Mouse (Mus musculus) liver, embryonic 13.5 days (tissue): ENCODE measurements around the gene Olfr726. TPM values are rescaled to one million over a fixed set of nuclear protein-coding genes. Genes with fewer than 3 reads are reported as not detected.
A peak's percentile ranks its signal among the peaks of the same experiment; 100 is the strongest.

ENCODE experiments used
- ATAC-seq: fragments of 200-750 bp; cut with Nextera tagmentation; 2 replicates; pipeline ENCODE4 v1.8.0; 2017; ENCODE audit warnings: low read depth, mild to moderate bottlenecking, moderate number of reproducible peaks, moderate library complexity
- DNase-seq: peaks from one replicate; pipeline ENCODE4 v3.0.0; 2022
- H3K27ac ChIP-seq: fragments of 300-500 bp; sonication (generic); 2 replicates; pipeline ENCODE4 v1.5.1; 2015; ENCODE audit warnings: moderate library complexity, mild to moderate bottlenecking, inconsistent platforms
- H3K27me3 ChIP-seq: fragments of 300-500 bp; sonication (generic); 2 replicates; pipeline ENCODE4 v1.6.1; 2015; ENCODE audit warnings: mild to moderate bottlenecking, inconsistent platforms
- H3K36me3 ChIP-seq: fragments of 300-500 bp; sonication (generic); 2 replicates; pipeline ENCODE4 v1.6.1; 2015; ENCODE audit warnings: mild to moderate bottlenecking, inconsistent platforms
- H3K4me1 ChIP-seq: fragments of 300-500 bp; sonication (generic); replicated peaks from 2 replicates; pipeline ENCODE4 v1.6.1; 2015; ENCODE audit warnings: inconsistent platforms
- H3K4me2 ChIP-seq: fragments of 300-500 bp; sonication (generic); 2 replicates; pipeline ENCODE4 v1.6.1; 2015; ENCODE audit warnings: inconsistent platforms, mild to moderate bottlenecking, moderate library complexity
- H3K4me3 ChIP-seq: fragments of 300-500 bp; sonication (generic); replicated peaks from 2 replicates; pipeline ENCODE4 v1.5.1; 2015; ENCODE audit warnings: mild to moderate bottlenecking, inconsistent platforms
- H3K9ac ChIP-seq: fragments of 300-500 bp; sonication (generic); 2 replicates; pipeline ENCODE4 v1.6.1; 2015; ENCODE audit warnings: mild to moderate bottlenecking, inconsistent platforms
- H3K9me3 ChIP-seq: fragments of 300-500 bp; sonication (generic); replicated peaks from 2 replicates; pipeline ENCODE4 v1.6.1; 2016; ENCODE audit warnings: inconsistent platforms
- WGBS: fragments of 180-500 bp; shearing (Covaris S2); methylation state at CpG from one replicate; pipeline ENCODE4 v1.1.7; 2015; ENCODE audit not compliant: insufficient replicate concordance; 5-methylcytosine and 5-hydroxymethylcytosine counted together
- polyA plus RNA-seq: library from polyadenylated mRNA; unstranded; fragments of >200 nt; fragmentation: Nextera tagmentation; extraction: Ambion mirVana; gene quantifications from 2 replicates; pipeline ENCODE4 v1.2.1, GENCODE M21; 2015

The Olfr726 gene
- polyA plus RNA-seq = not detected in 2 replicates

DNA sequence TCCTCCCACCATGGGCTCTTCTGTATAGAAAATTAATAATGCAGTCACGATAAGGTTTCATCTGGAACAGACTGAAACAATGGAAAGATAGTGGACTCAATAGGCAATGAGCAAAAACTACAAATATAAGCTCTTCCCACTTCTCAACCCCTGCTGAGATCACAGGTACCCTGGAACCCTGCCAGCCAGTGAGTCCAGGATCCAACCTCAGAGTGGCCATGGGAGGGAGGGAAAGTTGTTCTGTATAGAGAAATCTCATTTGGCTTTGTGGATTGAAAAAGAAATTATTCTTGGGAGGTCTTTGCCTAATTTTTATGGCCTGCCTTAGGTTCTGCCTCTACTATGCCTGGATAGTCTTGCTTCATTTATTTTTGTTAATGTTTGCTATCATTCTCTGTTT is at the start of gene Olfr726:
Gene Olfr726, minus strand, starts transcription at position 101 of the 400 bp plus-strand sequence.
- H3K4me3 ChIP-seq = no peak within 1 kb of the TSS

GRCm38 (mm10) chr14:50122886-50123285 is 32.1 kb upstream of the Olfr726 start, which contains the start of gene Olfr727:
Olfr727 (plus strand) TSS chr14:50123186.
- no peaks in the 10 kb centered on the region for H3K9me3 ChIP-seq
- H3K4me2 ChIP-seq = no peak within 1 kb of the TSS
- H3K36me3 ChIP-seq = no peaks in the 10 kb centered on the region
- H3K4me1 ChIP-seq = no peaks in the 10 kb centered on the region
- H3K4me3 ChIP-seq = no peak within 1 kb of the TSS
- 75% methylated on average over 1 of the region's 1 CpGs for WGBS
- H3K9ac ChIP-seq = no peak within 1 kb of the TSS
- H3K27me3 ChIP-seq = no peaks in the 10 kb centered on the region
- no peak for DNase-seq
- no peak for ATAC-seq
- no peak within 1 kb of the TSS for H3K27ac ChIP-seq

More for the DNA sequence above, at the start of gene Olfr726:
- no peak within 1 kb of the TSS for H3K27ac ChIP-seq
- H3K9me3 ChIP-seq = no peaks in the 10 kb centered on the region
- no peaks in the 10 kb centered on the region for H3K4me1 ChIP-seq
- DNase-seq (no peak), ATAC-seq (no peak)
- no peak within 1 kb of the TSS for H3K4me2 ChIP-seq
- 36% methylated on average over 1 of the region's 1 CpGs for WGBS
- H3K36me3 ChIP-seq = no peaks in the 10 kb centered on the region
- no peaks in the 10 kb centered on the region for H3K27me3 ChIP-seq
- H3K9ac ChIP-seq = no peak within 1 kb of the TSS

GRCm38 (mm10) chr14:50062733-50063104 is 28.0 kb downstream of the Olfr726 start:
- Histone ChIP-seq H3K27ac (no peak overlapping the region), H3K4me3 (peak overlapping the region; percentile 70), H3K27me3 (no peaks in the 10 kb centered on the region), H3K9me3 (no peaks in the 10 kb centered on the region), H3K9ac (peak overlapping the region; percentile 68; the same call in 1 of the 2 replicates), H3K36me3 (no peaks in the 10 kb centered on the region), H3K4me1 (peaks cover 5% of the 10 kb centered on the region; the same call in 1 of the 2 replicates), H3K4me2 (peak overlapping the region; percentile 90)
- no peak for DNase-seq
- WGBS = 0% methylated on average over 4 of the region's 4 CpGs
- peak; percentile 56 for ATAC-seq

- ATAC-seq = peak; percentile 94
- 1% methylated on average over 51 of the region's 52 CpGs for whole genome bisulfite sequencing
Observed at GRCm38 (mm10) chr14:50061955-50062732, 28.6 kb downstream of the Olfr726 start.

DNA sequence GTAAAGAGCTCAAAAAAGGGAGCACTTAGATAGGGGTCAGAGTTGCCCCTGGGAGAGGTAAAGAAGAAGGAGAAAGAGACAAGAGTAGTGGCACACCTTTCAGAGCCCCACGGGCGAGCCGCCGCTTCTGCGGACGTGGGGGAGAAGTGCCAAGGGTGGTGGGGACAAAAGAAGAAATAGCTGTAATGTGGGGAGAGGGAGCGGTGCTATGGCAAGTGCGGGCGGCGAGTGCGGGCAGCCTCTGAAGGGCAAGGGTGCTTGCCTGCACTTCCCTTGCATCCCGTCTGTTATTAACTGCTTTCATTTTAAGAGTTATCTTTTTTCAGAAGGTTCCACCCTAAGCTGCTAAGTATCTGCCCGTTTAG is 29.2 kb downstream of the Olfr726 start:
- H3K9me3 ChIP-seq = no peaks in the 10 kb centered on the region
- H3K4me1 ChIP-seq = peaks cover 5% of the 10 kb centered on the region; the same call in 1 of the 2 replicates
- H3K27ac ChIP-seq = no peak overlapping the region
- 0% methylated on average over 13 of the region's 13 CpGs for WGBS
- H3K4me3 ChIP-seq = peak overlapping the region; percentile 70
- peak overlapping the region; percentile 68 for H3K9ac ChIP-seq
- DNase-seq (no peak), ATAC-seq (peak; percentile 4; the same call in 1 of the 2 replicates)
- peak overlapping the region; percentile 90 for H3K4me2 ChIP-seq
- H3K27me3 ChIP-seq = no peaks in the 10 kb centered on the region
- no peaks in the 10 kb centered on the region for H3K36me3 ChIP-seq

More at GRCm38 (mm10) chr14:50061955-50062732, 28.6 kb downstream of the Olfr726 start:
- Histone ChIP-seq H3K36me3 (no peaks in the 10 kb centered on the region), H3K4me1 (peaks cover 5% of the 10 kb centered on the region; the same call in 1 of the 2 replicates), H3K9me3 (no peaks in the 10 kb centered on the region), H3K9ac (peak overlapping the region; percentile 68), H3K4me2 (peak overlapping the region; percentile 90), H3K4me3 (peak overlapping the region; percentile 70), H3K27me3 (no peaks in the 10 kb centered on the region), H3K27ac (peak overlapping the region; percentile 67)
- DNase-seq = peak; percentile 32

GRCm38 (mm10) chr14:50061179-50061578 is 29.6 kb downstream of the Olfr726 start:
- no peak for DNase-seq
- WGBS = 13% methylated on average over 11 of the region's 11 CpGs

DNA sequence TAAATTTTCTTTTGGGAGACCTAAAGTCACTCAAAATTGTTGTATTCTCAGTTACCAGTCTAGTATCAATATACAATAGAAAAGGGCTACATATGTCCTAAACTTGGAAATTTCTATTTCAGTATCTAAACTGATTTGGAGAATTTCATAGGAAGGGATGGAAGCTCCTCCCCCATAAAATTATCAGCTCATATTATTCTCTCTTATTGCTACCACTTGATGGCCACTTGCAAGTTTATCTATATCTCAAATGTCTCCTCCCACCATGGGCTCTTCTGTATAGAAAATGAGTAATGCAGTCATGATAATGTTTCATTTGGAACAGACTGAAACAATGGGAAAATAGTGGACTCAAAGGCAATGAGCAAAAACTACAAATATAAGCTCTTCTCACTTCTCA is 50.5 kb downstream of the Olfr726 start, which contains the start of gene Olfr725:
Gene Olfr725, minus strand, starts transcription at position 101 of the 400 bp plus-strand sequence.
- Histone ChIP-seq H3K4me3 (no peak within 1 kb of the TSS), H3K4me1 (no peaks in the 10 kb centered on the region), H3K9ac (no peak within 1 kb of the TSS), H3K36me3 (no peaks in the 10 kb centered on the region), H3K27ac (no peak within 1 kb of the TSS), H3K27me3 (no peaks in the 10 kb centered on the region), H3K9me3 (no peaks in the 10 kb centered on the region), H3K4me2 (no peak within 1 kb of the TSS)
- DNase-seq (no peak), ATAC-seq (no peak)

More at GRCm38 (mm10) chr14:50061179-50061578, 29.6 kb downstream of the Olfr726 start:
- ATAC-seq = no peak
- peaks cover 5% of the 10 kb centered on the region; the same call in 1 of the 2 replicates for H3K4me1 ChIP-seq
- H3K36me3 ChIP-seq = no peaks in the 10 kb centered on the region
- H3K4me2 ChIP-seq = peak overlapping the region; percentile 90
- H3K27me3 ChIP-seq = no peaks in the 10 kb centered on the region
- H3K27ac ChIP-seq = no peak overlapping the region
- H3K9me3 ChIP-seq = no peaks in the 10 kb centered on the region
- H3K4me3 ChIP-seq = peak overlapping the region; percentile 70
- peak overlapping the region; percentile 68 for H3K9ac ChIP-seq

Other genes with a start within 250 kb of the Olfr726 start
- gene Olfr722, start 189.0 kb downstream of the Olfr726 start, polyA plus RNA-seq = not detected in 2 replicates
- not detected in 2 replicates for gene Olfr723, start 159.2 kb downstream of the Olfr726 start, polyA plus RNA-seq
- gene Olfr724, start 127.7 kb downstream of the Olfr726 start, polyA plus RNA-seq = not detected in 2 replicates
- gene Olfr725, start 50.6 kb downstream of the Olfr726 start, polyA plus RNA-seq = not detected in 2 replicates
- not detected in 2 replicates for gene Olfr727, start 32.2 kb upstream of the Olfr726 start, polyA plus RNA-seq
- not detected in 2 replicates for gene Olfr728, start 51.7 kb upstream of the Olfr726 start, polyA plus RNA-seq
- not detected in 2 replicates for gene Olfr729, start 62.0 kb upstream of the Olfr726 start, polyA plus RNA-seq
- not detected in 2 replicates for gene Olfr730, start 97.2 kb upstream of the Olfr726 start, polyA plus RNA-seq
- gene Olfr731, start 150.9 kb upstream of the Olfr726 start, polyA plus RNA-seq = not detected in 2 replicates
- gene Olfr732, start 193.3 kb upstream of the Olfr726 start, polyA plus RNA-seq = not detected in 2 replicates
- gene Olfr733, start 210.6 kb upstream of the Olfr726 start, polyA plus RNA-seq = not detected in 2 replicates
- gene Olfr734, start 235.8 kb upstream of the Olfr726 start, polyA plus RNA-seq = not detected in 2 replicates